Mouse (Mus musculus) spleen, postnatal 0 days (tissue): ENCODE results near the gene Cabcoco1. TPM values are rescaled to one million over a fixed set of nuclear protein-coding genes. Genes with fewer than 3 reads are reported as not detected.

ENCODE experiments used
- polyA plus RNA-seq: library from polyadenylated mRNA; unstranded; fragments of >200 nt; fragmentation: Nextera tagmentation; extraction: Ambion mirVana; gene quantifications from 2 replicates; pipeline ENCODE4 v1.2.1, GENCODE M21; 2015

Cabcoco1 gene
- polyA plus RNA-seq = 0.85 and 0.91 TPM in 2 replicates

GRCm38 (mm10) chr10:68541139-68541942, at the start of gene Cabcoco1:
Gene Cabcoco1 (minus strand): TSS chr10:68541896.

Other genes starting within 250 kb of the Cabcoco1 start
- gene Tmem26, start 181.8 kb upstream of the Cabcoco1 start, polyA plus RNA-seq = 1.4 and 2.4 TPM in 2 replicates